Mouse (Mus musculus): ENCODE measurements at regions not wholly inside any gene's neighbourhood (a gene's known extent, or its start where the extent isn't known, plus 50 kb on each side); places are given as distances from the start of the nearest gene placed in this dataset.

GRCm38 (mm10) chr9:113601451-113601850 lies 106.6 kb downstream of the Pdcd6ip start:
- intact Hi-C loops (cut with DNase I) = no loop called here
- no peak for DNase-seq

GRCm38 (mm10) chr9:113587260-113587659 lies 120.8 kb downstream of the Pdcd6ip start:
- intact Hi-C loops (cut with DNase I) = no loop called here
- no peak for DNase-seq

- intact Hi-C loops (cut with DNase I) = no loop called here
Measured at GRCm38 (mm10) chr9:113586477-113586876, 121.6 kb downstream of the Pdcd6ip start.

GRCm38 (mm10) chr9:113578221-113578620 lies 129.8 kb downstream of the Pdcd6ip start:
- no peak for DNase-seq
- intact Hi-C loops (cut with DNase I) = no loop called here

More at GRCm38 (mm10) chr9:113586477-113586876, 121.6 kb downstream of the Pdcd6ip start:
- DNase-seq = no peak

GRCm38 (mm10) chr9:113568849-113569248 lies 139.2 kb downstream of the Pdcd6ip start:
- intact Hi-C loops (cut with DNase I) = no loop called here
- DNase-seq = no peak

GRCm38 (mm10) chr9:113567705-113568104 lies 140.4 kb downstream of the Pdcd6ip start:
- intact Hi-C loops (cut with DNase I) = no loop called here
- DNase-seq = no peak

- intact Hi-C loops (cut with DNase I) = no loop called here
- no peak for DNase-seq
Measured at GRCm38 (mm10) chr9:113566620-113567019, 141.4 kb downstream of the Pdcd6ip start.

- intact Hi-C loops (cut with DNase I) = no loop called here
- DNase-seq = no peak
Measured at GRCm38 (mm10) chr9:113553911-113554310, 154.1 kb downstream of the Pdcd6ip start.

- intact Hi-C loops (cut with DNase I) = no loop called here
- DNase-seq = no peak
Measured at GRCm38 (mm10) chr9:113547458-113547857, 160.6 kb downstream of the Pdcd6ip start.

- no peak for DNase-seq
- intact Hi-C loops (cut with DNase I) = loop anchor here (5.0 kb wide), 1 partner anchor 114 kb away; no protein-coding TSS in a partner anchor
Measured at GRCm38 (mm10) chr9:113528586-113528985, 179.5 kb downstream of the Pdcd6ip start.

GRCm38 (mm10) chr9:113524307-113524706 lies 183.8 kb downstream of the Pdcd6ip start:
- intact Hi-C loops (cut with DNase I) = no loop called here
- DNase-seq = no peak

GRCm38 (mm10) chr9:113523173-113523572 lies 184.9 kb downstream of the Pdcd6ip start:
- intact Hi-C loops (cut with DNase I) = no loop called here
- DNase-seq = no peak

- DNase-seq = no peak
- intact Hi-C loops (cut with DNase I) = no loop called here
Measured at GRCm38 (mm10) chr9:113519727-113520126, 188.3 kb downstream of the Pdcd6ip start.

GRCm38 (mm10) chr9:113518482-113518881 lies 189.6 kb downstream of the Pdcd6ip start:
- intact Hi-C loops (cut with DNase I) = no loop called here
- DNase-seq = no peak

- intact Hi-C loops (cut with DNase I) = no loop called here
- no peak for DNase-seq
Measured at GRCm38 (mm10) chr9:113517756-113518155, 190.3 kb downstream of the Pdcd6ip start.

GRCm38 (mm10) chr9:113515703-113516020 lies 192.4 kb downstream of the Pdcd6ip start:
- DNase-seq = no peak
- intact Hi-C loops (cut with DNase I) = no loop called here

- DNase-seq = no peak
- intact Hi-C loops (cut with DNase I) = no loop called here
Measured at GRCm38 (mm10) chr9:113514846-113515702, 193.0 kb downstream of the Pdcd6ip start.

GRCm38 (mm10) chr9:113511302-113511701 lies 196.8 kb downstream of the Pdcd6ip start:
- DNase-seq = no peak
- intact Hi-C loops (cut with DNase I) = no loop called here

GRCm38 (mm10) chr9:113509368-113509767 lies 198.7 kb downstream of the Pdcd6ip start:
- intact Hi-C loops (cut with DNase I) = no loop called here

GRCm38 (mm10) chr9:113508821-113509220 lies 199.2 kb downstream of the Pdcd6ip start:
- intact Hi-C loops (cut with DNase I) = no loop called here
- DNase-seq = no peak

More at GRCm38 (mm10) chr9:113509368-113509767, 198.7 kb downstream of the Pdcd6ip start:
- DNase-seq = no peak

- intact Hi-C loops (cut with DNase I) = no loop called here
- no peak for DNase-seq
Measured at GRCm38 (mm10) chr9:113507561-113508460, 200.2 kb downstream of the Pdcd6ip start.

All from gastrocnemius, postnatal 36 days (tissue).